Mouse (Mus musculus) 3T3-L1 (cell line): ENCODE data around the gene Miga2.

Experiments used
- DNase-seq: peaks from one replicate; pipeline ENCODE4 v3.0.0-alpha.2; 2015; ENCODE audit warnings: low read depth, low spot score

Miga2 gene

GRCm38 (mm10) chr2:30363773-30364650, at the start of gene Miga2:
Gene Miga2 (plus strand): TSS chr2:30364233.
- DNase-seq, result peak; percentile 99

- peak; percentile 45 for DNase-seq
These were observed 47.9 kb upstream of the Miga2 start for GRCm38 (mm10) chr2:30316136-30316535.

GRCm38 (mm10) chr2:30316955-30317354, 47.1 kb upstream of the Miga2 start:
- no peak for DNase-seq

GRCm38 (mm10) chr2:30319260-30319659, 44.8 kb upstream of the Miga2 start:
- DNase-seq, result peak; percentile 13

- peak; percentile 89 for DNase-seq
These were observed 40.9 kb upstream of the Miga2 start for GRCm38 (mm10) chr2:30323111-30323510.

- peak; percentile 29 for DNase-seq
These were observed 38.7 kb upstream of the Miga2 start for GRCm38 (mm10) chr2:30325296-30325695.

- no peak for DNase-seq
These were observed 36.8 kb upstream of the Miga2 start for GRCm38 (mm10) chr2:30327276-30327675.

- no peak for DNase-seq
These were observed 35.2 kb upstream of the Miga2 start for GRCm38 (mm10) chr2:30328791-30329190.

- no peak for DNase-seq
These were observed 28.7 kb upstream of the Miga2 start for GRCm38 (mm10) chr2:30335324-30335723.

- no peak for DNase-seq
These were observed 27.7 kb upstream of the Miga2 start for GRCm38 (mm10) chr2:30336174-30336915.

- DNase-seq, result no peak
These were observed 26.9 kb upstream of the Miga2 start for GRCm38 (mm10) chr2:30337179-30337578.

- no peak for DNase-seq
These were observed 22.0 kb upstream of the Miga2 start for GRCm38 (mm10) chr2:30342061-30342460.

GRCm38 (mm10) chr2:30342544-30342943, 21.5 kb upstream of the Miga2 start:
- DNase-seq, result no peak

GRCm38 (mm10) chr2:30343601-30344137, 20.4 kb upstream of the Miga2 start:
- no peak for DNase-seq

- DNase-seq, result no peak
These were observed 17.9 kb upstream of the Miga2 start for GRCm38 (mm10) chr2:30345971-30346676.

GRCm38 (mm10) chr2:30349196-30349595, 14.8 kb upstream of the Miga2 start:
- no peak for DNase-seq

- peak; percentile 97 for DNase-seq
These were observed 12.9 kb upstream of the Miga2 start for GRCm38 (mm10) chr2:30351149-30351548.

GRCm38 (mm10) chr2:30355861-30356260, 8.2 kb upstream of the Miga2 start:
- no peak for DNase-seq

GRCm38 (mm10) chr2:30356266-30356665, 7.8 kb upstream of the Miga2 start:
- DNase-seq, result peak; percentile 50

- DNase-seq, result no peak
These were observed 7.1 kb upstream of the Miga2 start for GRCm38 (mm10) chr2:30356906-30357305.

GRCm38 (mm10) chr2:30357552-30358510, 6.2 kb upstream of the Miga2 start:
- DNase-seq, result peak; percentile 22
